Mouse (Mus musculus) ZHBTc4 (cell line): ENCODE data around the gene Pim1.

Experiments used
- DNase-seq: peaks from one replicate; pipeline ENCODE4 v3.0.0-alpha.2; 2011; ENCODE audit warnings: low read depth, low spot score

Gene Pim1

GRCm38 (mm10) chr17:29528568-29529187, 38.1 kb downstream of the Pim1 start:
- DNase-seq: peak; percentile 49

DNA sequence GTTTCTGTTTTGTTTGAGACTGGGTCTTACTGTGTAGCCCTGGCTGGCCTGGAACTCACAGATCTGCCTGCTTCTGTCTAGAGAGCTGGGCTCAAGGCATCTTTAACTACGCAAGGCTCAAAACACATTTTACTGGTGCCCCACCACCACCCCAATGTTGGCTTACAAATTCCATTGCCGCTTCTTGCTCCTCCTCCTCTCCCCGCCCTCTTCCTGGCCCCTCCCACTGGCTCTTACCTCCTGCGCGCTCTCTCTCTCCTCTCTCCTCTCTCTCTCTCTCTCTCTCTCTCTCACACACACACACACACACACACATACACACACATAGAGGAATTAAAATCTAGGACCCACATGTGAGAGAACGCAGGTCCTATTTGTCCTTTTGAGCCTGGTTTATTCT, 40.0 kb downstream of the Pim1 start:
- peak; percentile 56 for DNase-seq

- DNase-seq: peak; percentile 89
Observed at GRCm38 (mm10) chr17:29531278-29531677, 40.7 kb downstream of the Pim1 start.

GRCm38 (mm10) chr17:29531757-29532384, 41.3 kb downstream of the Pim1 start:
- peak; percentile 21 for DNase-seq

GRCm38 (mm10) chr17:29533866-29534265, 43.3 kb downstream of the Pim1 start:
- no peak for DNase-seq

DNA sequence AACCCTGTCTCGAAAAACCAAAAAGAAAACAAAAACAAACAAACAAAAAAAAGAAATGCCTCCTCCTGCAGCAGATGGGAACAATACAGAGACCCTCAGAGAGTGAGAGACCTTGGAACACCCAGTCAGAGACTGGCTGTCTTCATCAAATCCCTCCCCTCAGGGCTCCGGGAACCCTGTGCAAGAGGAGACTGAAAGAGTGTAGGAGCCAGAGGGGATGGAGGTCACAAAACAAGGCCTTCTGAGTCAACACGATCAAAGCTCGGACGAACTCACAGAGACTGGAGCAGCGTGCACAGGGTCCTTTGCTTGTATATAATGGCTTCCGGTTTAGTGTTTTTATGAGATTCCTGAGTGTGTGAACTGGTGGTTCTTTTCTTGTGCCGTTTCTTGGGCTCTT, 49.9 kb downstream of the Pim1 start:
- no peak for DNase-seq

- DNase-seq: peak; percentile 18
Observed at GRCm38 (mm10) chr17:29541419-29541818, 50.9 kb downstream of the Pim1 start.

DNA sequence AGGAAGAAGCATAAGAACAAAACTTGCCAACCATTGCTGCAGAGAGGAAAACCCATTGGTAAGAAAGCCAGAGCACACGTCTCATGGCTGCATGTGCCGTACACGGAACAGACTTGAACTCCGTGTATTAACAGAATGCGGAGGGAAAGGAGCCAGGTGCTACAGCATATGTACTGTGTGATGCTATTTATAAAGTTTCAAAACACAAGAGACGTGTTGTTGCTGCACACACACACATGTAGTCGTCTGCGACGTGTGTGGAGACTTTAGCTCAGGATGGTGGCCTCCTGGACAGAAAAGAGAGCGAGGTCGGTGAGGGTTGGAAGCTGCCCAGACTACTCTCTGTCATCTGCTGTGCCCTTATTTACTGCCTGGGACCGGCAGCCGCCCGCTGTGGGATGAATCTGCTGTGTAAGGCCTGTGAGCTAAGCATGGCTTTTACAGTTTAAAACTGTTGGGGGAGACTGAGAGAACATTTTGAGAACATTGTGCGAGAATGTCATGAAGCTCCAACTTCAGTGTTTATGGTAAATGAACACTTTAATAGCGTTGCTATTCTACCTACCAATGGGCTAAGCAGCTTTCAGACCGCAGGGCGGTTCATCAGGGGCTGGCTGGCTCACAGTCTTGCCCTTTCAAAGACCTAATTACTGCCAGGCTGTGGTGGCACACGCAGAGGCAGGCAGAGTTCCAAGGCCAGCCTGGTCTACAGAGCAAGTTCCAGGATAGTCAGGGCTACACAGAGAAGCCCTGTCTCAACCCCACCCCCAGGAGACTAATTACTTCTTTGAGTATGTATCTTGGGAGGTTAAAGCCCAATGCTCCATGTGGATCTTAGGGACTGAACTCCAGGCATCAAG, 52.5 kb downstream of the Pim1 start:
- DNase-seq: no peak

GRCm38 (mm10) chr17:29544064-29544463, 53.5 kb downstream of the Pim1 start:
- DNase-seq: no peak

- no peak for DNase-seq
Observed at GRCm38 (mm10) chr17:29545241-29545640, 54.7 kb downstream of the Pim1 start.
